Mouse (Mus musculus): ENCODE results near the gene Rpl21. TPM values are rescaled to one million over a fixed set of nuclear protein-coding genes. Genes with fewer than 3 reads are reported as not detected.

Rpl21 gene
- polyA plus RNA-seq, 1 experiment from 2014 or later: 464 TPM

DNA sequence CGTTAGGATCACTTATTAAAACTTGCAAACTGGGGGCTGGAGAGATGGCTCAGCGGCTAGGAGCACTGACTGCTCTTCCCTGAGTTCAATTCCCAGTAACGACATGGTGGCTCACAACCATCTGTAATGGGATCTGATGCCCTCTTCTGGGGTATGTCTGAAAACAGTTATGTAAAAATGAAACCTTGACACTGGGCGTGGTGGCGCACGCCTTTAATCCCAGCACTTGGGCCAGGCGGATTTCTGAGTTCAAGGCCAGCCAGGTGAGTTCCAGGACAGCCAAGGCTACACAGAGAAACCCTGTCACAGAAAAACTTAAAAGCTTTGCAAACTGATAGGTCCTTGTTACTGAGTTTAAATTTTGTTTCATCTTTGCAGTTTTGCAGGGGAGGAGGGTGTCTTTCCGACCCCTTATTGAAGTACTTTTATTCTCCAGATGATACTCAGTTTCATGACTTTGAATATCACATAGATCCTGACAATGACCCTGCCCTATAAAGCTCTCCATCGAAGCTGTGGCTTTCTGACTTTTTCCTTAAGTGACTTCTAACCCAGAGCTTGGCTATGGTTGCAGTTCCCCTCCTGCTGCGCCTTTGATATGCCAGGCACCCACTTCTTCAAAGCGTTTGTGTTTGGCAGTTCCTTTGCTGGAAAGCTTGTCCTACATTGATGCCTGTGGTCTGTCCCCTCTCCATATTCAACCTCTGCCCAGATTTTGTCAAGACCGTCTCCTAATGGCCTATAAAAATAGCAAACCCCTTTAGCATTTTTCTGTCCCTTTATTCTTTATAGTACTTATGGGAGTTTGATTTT, 6.4 kb downstream of the Rpl21 start:
- no peak overlapping the region for H3K4me3 ChIP-seq
- no peak for DNase-seq (ENCODE audit: low spot score)
- 49% methylated on average over 12 of the region's 12 CpGs for WGBS
- H3K27me3 ChIP-seq (ENCODE audit: insufficient read depth, poor library complexity, severe bottlenecking): no peaks in the 10 kb centered on the region
- peaks cover 60% of the 10 kb centered on the region for H3K36me3 ChIP-seq
- H3K9me3 ChIP-seq: no peaks in the 10 kb centered on the region
- H3K4me1 ChIP-seq (replicated peaks): peaks cover 9% of the 10 kb centered on the region
- H3K27ac ChIP-seq: no peak overlapping the region

DNA sequence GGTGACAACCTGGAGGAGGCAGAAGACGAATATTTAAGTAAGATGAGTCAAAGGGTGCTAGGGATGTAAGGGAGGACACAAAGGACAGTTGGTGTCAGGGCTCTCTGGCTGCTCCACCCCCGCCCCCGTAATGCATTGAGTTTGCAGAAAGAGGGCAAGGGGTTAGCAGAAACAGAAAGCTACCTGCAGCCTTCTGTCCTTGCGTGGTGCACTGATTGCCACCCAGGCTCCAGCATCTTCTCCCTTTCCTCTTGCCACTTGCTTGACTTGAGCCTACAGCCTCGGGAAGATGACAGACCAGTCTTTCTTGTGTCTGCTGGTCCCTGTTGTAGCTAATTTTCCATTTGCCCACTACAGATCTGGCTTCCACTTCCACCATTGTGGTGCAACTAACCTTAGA, 7.1 kb downstream of the Rpl21 start:
- Histone ChIP-seq H3K9me3 (no peaks in the 10 kb centered on the region), H3K27ac (no peak overlapping the region), H3K27me3 (ENCODE audit: insufficient read depth, poor library complexity, severe bottlenecking) (no peaks in the 10 kb centered on the region), H3K4me1 (replicated peaks) (peaks cover 9% of the 10 kb centered on the region; the same call in 1 of the 2 replicates), H3K36me3 (peaks cover 53% of the 10 kb centered on the region), H3K4me3 (no peak overlapping the region)
- DNase-seq (ENCODE audit: low spot score): no peak
- 46% methylated on average over 5 of the region's 5 CpGs for WGBS

DNA sequence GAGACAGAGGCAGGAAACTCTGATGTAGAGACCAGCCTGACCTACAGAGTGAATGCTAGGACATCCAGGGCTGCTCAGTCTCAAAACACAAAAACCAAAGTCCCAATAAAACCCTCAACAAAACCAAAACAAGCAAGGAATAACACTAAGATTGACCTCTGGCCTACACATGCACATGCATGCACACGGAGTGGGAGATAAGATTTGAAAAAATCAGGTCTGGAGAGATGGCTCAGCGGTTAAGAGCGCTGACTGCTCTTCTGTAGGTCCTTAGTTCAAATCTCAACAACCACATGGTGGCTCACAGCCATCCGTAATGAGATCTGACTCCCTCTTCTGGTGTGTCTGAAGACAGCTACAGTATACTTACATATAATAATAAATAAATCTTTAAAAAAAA, 7.7 kb downstream of the Rpl21 start:
- Histone ChIP-seq H3K4me1 (replicated peaks) (peaks cover 15% of the 10 kb centered on the region; the same call in 1 of the 2 replicates), H3K4me3 (no peak overlapping the region), H3K27ac (no peak overlapping the region), H3K27me3 (ENCODE audit: insufficient read depth, poor library complexity, severe bottlenecking) (no peaks in the 10 kb centered on the region), H3K9me3 (no peaks in the 10 kb centered on the region), H3K36me3 (peaks cover 46% of the 10 kb centered on the region)
- DNase-seq (ENCODE audit: low spot score): no peak
- WGBS: 88% methylated on average over 4 of the region's 4 CpGs

DNA sequence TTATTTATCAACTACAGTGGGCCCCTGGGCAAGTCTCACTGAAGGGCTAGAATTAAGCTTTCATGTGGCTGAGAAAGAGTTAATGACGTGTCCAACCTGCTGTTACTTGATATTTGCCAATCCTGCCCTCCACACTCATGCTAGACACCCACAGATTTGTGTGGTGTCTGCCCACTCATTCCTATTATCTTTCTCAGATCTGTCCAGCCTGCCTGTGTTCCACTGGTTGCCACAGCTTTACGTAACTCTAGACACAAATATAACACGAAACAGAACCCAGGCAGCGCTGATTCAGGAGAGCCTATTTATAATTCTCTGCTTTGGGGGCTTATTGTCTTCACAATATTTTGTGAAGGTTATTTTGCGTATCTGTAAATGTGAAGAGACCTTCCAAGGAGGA, 8.6 kb downstream of the Rpl21 start:
- H3K4me3 ChIP-seq: no peak overlapping the region
- H3K4me1 ChIP-seq (replicated peaks): peaks cover 24% of the 10 kb centered on the region
- H3K27me3 ChIP-seq (ENCODE audit: insufficient read depth, poor library complexity, severe bottlenecking): no peaks in the 10 kb centered on the region; the same call in 1 of the 2 replicates
- 91% methylated on average over 5 of the region's 5 CpGs for WGBS
- no peaks in the 10 kb centered on the region for H3K9me3 ChIP-seq
- no peak for DNase-seq (ENCODE audit: low spot score)
- H3K36me3 ChIP-seq: peaks cover 38% of the 10 kb centered on the region
- no peak overlapping the region for H3K27ac ChIP-seq

DNA sequence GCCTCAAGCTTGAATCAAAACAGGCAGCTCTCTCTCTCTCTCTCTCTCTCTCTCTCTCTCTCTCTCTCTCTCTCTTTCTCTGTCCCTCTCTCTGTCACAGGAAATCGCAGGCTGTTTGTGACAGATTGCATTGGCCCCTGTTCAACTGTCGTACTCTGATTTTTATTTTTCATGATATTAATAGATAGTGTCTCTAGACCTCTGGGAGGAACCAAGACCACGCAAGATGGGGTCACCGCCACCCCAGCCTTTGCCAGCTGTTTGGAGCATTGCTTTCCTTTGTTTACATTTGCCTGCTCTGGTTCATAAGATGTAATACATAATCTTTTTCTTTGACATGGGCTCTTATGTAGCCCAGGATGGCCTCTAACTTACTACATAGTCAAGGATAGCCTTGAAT, 9.3 kb downstream of the Rpl21 start:
- H3K27me3 ChIP-seq (ENCODE audit: insufficient read depth, poor library complexity, severe bottlenecking): no peaks in the 10 kb centered on the region; the same call in 1 of the 2 replicates
- peaks cover 31% of the 10 kb centered on the region for H3K4me1 ChIP-seq (replicated peaks)
- DNase-seq (ENCODE audit: low spot score): no peak
- H3K36me3 ChIP-seq: peaks cover 35% of the 10 kb centered on the region
- no peak overlapping the region for H3K27ac ChIP-seq
- H3K9me3 ChIP-seq: no peaks in the 10 kb centered on the region
- 97% methylated on average over 4 of the region's 4 CpGs for WGBS
- H3K4me3 ChIP-seq: no peak overlapping the region

DNA sequence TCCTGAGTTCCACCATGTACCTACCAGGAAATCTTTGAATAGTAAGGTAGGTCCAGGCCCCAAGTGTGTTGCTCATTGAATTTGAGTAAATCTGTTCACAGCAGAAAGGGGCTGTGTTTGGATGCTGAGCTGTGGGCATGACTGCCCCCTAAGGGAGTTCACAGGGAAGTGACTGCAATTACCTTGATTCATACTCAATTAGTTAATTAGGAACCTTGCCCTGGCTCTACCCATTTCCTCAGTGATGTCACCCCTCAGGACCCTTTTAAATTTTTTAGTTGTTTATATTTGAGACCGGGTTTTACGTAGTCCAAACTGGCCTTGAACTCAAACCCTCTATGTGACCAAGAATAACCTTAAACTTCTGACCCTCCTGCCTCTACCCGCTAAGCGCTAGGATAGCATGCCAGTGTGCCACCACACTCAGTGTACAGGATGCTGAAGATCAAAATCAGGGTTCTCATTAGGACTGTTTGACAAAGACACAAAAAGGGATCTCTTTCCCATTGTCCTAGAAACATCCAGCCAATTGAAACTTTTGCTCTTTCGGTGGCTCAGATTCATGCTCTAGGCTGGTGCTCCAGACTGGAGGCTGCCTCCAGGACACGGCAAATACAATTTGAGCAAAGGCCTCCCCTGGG, 11.7 kb downstream of the Rpl21 start:
- Histone ChIP-seq H3K36me3 (peaks cover 32% of the 10 kb centered on the region), H3K4me3 (peak overlapping the region; percentile 86), H3K4me1 (replicated peaks) (peaks cover 32% of the 10 kb centered on the region), H3K27me3 (ENCODE audit: insufficient read depth, poor library complexity, severe bottlenecking) (no peaks in the 10 kb centered on the region; the same call in 1 of the 2 replicates), H3K27ac (peak overlapping the region; percentile 94), H3K9me3 (no peaks in the 10 kb centered on the region)
- DNase-seq (ENCODE audit: low spot score): no peak
- WGBS: 8% methylated on average over 6 of the region's 6 CpGs

DNA sequence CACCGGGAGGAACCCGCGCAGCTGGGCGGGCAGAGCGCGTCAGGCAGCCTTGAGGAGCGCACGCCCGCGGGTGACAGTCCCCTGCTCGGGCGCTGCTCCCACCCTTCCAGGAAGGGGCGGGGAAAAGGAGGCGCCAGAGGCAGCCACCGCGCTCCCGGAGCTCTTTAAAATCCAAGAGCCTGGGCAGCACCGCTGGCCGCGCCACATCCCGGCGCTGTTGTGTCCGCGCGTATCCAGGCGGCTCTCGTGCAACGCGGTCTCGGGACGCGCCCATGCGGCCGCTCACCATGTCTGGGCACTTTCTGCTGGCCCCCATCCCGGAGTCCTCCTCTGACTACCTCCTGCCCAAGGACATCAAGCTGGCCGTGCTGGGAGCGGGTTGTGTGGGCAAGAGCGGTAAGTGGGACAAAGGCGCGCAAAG, 12.3 kb downstream of the Rpl21 start, which contains the start of gene Rasl11a:
TSS of gene Rasl11a (plus strand) at position 127 of the 421 bp plus-strand sequence.
- H3K4me1 ChIP-seq (replicated peaks): peaks cover 32% of the 10 kb centered on the region
- no peaks in the 10 kb centered on the region for H3K9me3 ChIP-seq
- peaks cover 30% of the 10 kb centered on the region for H3K36me3 ChIP-seq
- peak; percentile 90 for DNase-seq (ENCODE audit: low spot score)
- H3K4me3 ChIP-seq: peak within 1 kb of the TSS; percentile 86
- peak within 1 kb of the TSS; percentile 94 for H3K27ac ChIP-seq
- H3K27me3 ChIP-seq (ENCODE audit: insufficient read depth, poor library complexity, severe bottlenecking): no peaks in the 10 kb centered on the region; the same call in 1 of the 2 replicates
- under 1% methylated on average over 40 of the region's 40 CpGs for whole genome bisulfite sequencing

DNA sequence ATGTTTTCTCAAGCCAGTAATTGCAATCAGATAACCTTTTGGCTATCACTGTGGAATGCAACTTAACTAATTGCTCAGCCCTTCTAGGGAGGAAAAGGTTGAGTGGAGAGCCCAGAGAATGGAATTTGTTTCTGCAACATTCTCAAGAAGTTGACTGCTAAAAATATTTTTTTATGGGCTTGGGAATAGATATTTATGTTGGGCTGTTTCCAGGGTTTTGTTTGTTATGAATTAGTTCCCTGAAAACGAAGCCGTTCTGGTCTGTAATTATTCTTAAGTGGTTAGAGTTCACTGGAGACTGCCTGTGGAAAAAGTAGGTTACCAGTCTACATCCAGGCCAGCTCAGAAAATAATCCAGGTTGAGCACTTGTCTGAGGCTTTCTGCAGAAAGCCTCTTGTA, 13.8 kb downstream of the Rpl21 start:
- 84% methylated on average over 2 of the region's 2 CpGs for WGBS
- Histone ChIP-seq H3K27ac (no peak overlapping the region; the same call in 1 of the 2 replicates), H3K36me3 (peaks cover 27% of the 10 kb centered on the region), H3K27me3 (ENCODE audit: insufficient read depth, poor library complexity, severe bottlenecking) (no peaks in the 10 kb centered on the region; the same call in 1 of the 2 replicates), H3K4me1 (replicated peaks) (peaks cover 32% of the 10 kb centered on the region), H3K4me3 (peak overlapping the region; percentile 86; the same call in 1 of the 2 replicates), H3K9me3 (no peaks in the 10 kb centered on the region)
- no peak for DNase-seq (ENCODE audit: low spot score)

DNA sequence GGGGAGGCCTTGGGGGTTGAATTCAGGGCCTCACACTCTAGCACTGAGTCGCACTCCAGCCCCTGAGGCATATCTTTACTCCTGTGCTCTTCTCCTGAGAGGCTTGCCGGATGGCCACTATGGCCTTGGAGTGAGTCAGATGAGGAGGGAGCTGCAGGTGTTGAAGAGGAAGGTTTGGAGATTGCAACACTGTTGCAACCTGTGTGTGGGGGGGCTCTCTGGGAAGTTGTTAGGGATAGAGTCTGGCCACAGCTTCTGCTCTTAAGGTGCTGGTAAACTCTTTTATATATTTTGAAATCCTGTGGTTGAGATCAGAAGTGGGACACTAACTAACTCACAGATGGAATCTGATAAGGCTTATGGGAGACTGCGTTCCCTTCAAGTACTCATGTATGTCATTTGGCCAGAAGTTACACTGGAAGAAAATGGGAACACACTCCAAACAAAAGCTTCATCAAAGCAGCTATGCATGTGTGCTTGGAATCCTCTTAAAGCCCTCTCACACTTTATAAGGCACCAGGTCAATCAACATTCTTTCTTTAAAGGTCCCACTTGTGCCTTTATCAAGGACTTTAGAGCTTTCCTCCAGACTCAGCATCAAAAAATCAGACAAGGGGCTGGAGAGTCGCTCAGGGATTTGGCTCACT, 16.4 kb downstream of the Rpl21 start:
- Histone ChIP-seq H3K27me3 (ENCODE audit: insufficient read depth, poor library complexity, severe bottlenecking) (no peaks in the 10 kb centered on the region; the same call in 1 of the 2 replicates), H3K4me3 (no peak overlapping the region), H3K27ac (no peak overlapping the region), H3K9me3 (no peaks in the 10 kb centered on the region), H3K4me1 (replicated peaks) (peaks cover 30% of the 10 kb centered on the region), H3K36me3 (peaks cover 27% of the 10 kb centered on the region)
- WGBS: 94% methylated on average over 4 of the region's 4 CpGs
- DNase-seq (ENCODE audit: low spot score): no peak

DNA sequence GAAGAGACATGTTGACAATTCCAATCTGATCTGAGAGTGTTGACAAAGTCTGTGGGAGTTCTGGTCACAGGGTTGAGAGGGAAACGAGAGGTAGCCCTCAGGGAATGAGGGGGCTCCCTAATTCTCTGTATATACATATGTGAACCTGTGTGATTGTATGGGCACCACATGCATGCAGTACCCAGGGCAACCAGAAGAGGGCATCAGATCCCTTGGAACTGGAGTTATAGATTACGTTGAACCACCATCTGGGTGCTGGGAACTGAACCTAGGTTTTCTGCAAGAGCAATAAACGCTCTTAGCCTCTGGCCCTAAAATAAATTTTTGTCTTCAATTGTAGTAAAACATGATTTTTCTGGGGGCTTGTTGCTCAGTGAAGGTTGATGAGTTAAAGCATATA, 23.4 kb downstream of the Rpl21 start:
- Histone ChIP-seq H3K36me3 (no peaks in the 10 kb centered on the region), H3K27ac (no peak overlapping the region), H3K4me1 (replicated peaks) (no peaks in the 10 kb centered on the region), H3K27me3 (ENCODE audit: insufficient read depth, poor library complexity, severe bottlenecking) (no peaks in the 10 kb centered on the region), H3K9me3 (peaks cover 5% of the 10 kb centered on the region; the same call in 1 of the 2 replicates), H3K4me3 (no peak overlapping the region)
- 88% methylated on average over 3 of the region's 3 CpGs for WGBS
- DNase-seq (ENCODE audit: low spot score): no peak

DNA sequence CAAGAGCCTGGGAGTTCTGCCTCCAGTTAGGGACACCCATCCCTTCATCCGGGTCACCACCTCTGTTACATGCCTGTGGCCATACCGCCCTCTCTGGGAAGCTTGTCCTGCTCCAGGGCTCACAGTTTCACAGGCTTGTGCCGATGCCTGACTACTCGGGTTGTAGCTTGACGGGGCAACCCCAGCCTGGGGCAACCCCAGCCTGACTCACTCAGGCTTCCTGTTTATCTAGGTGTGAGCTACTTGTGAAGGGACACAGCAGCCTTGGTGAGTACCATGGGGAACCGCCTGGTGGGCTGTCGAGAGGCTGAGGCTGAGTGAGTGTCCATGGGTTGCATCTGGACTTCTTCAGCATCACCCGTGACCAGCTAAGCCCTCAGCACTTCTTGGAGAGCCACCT, 24.9 kb downstream of the Rpl21 start:
- H3K27ac ChIP-seq: no peak overlapping the region
- H3K27me3 ChIP-seq (ENCODE audit: insufficient read depth, poor library complexity, severe bottlenecking): no peaks in the 10 kb centered on the region
- H3K4me1 ChIP-seq (replicated peaks): peaks cover 6% of the 10 kb centered on the region; the same call in 1 of the 2 replicates
- H3K9me3 ChIP-seq: peaks cover 5% of the 10 kb centered on the region; the same call in 1 of the 2 replicates
- no peak for DNase-seq (ENCODE audit: low spot score)
- 87% methylated on average over 8 of the region's 8 CpGs for WGBS
- H3K4me3 ChIP-seq: no peak overlapping the region
- H3K36me3 ChIP-seq: no peaks in the 10 kb centered on the region

DNA sequence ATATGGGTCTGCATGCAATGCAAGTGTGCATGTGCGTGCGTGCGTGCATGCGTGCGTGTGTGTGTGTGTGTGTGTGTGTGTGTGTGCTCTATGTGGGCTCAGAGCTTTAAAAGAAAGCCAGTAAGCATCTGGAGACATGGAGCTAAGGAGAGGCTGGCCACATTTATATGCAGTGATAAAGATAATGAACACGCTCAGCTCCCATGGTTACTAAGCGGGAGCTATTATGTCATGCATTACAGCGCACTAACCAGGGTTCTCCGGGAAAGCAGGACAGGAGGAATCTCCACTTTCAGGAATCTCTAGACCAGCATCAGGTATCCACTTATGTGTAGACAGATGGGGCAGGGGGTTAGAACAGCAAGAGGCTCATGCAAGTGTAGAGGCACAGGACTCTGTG, 26.1 kb downstream of the Rpl21 start:
- no peak for DNase-seq (ENCODE audit: low spot score)
- Histone ChIP-seq H3K4me1 (replicated peaks) (peaks cover 6% of the 10 kb centered on the region; the same call in 1 of the 2 replicates), H3K27ac (no peak overlapping the region), H3K36me3 (no peaks in the 10 kb centered on the region), H3K9me3 (peaks cover 5% of the 10 kb centered on the region; the same call in 1 of the 2 replicates), H3K4me3 (no peak overlapping the region), H3K27me3 (ENCODE audit: insufficient read depth, poor library complexity, severe bottlenecking) (no peaks in the 10 kb centered on the region)
- WGBS: 94% methylated on average over 9 of the region's 9 CpGs

Measured in hindbrain, embryonic 10.5 days (tissue).